Mouse (Mus musculus): ENCODE results near the gene Adgrf3. TPM values are rescaled to one million over a fixed set of nuclear protein-coding genes. Genes with fewer than 3 reads are reported as not detected.

The Adgrf3 gene
- polyA plus RNA-seq, 1 experiment from 2014 or later, result not detected

GRCm38 (mm10) chr5:30154474-30155394, 50.8 kb downstream of the Adgrf3 start, which contains the start of the genes Hadha and Hadhb:
Gene Hadha (minus strand): TSS chr5:30155162.
Gene Hadhb (plus strand): TSS chr5:30155248.
- WGBS, result under 1% methylated on average over 53 of the region's 53 CpGs
- Histone ChIP-seq H3K36me3 (no peaks in the 10 kb centered on the region), H3K4me3 (peak within 1 kb of the TSS; percentile 92), H3K27me3 (ENCODE audit: low read depth, poor library complexity, severe bottlenecking) (no peaks in the 10 kb centered on the region), H3K9me3 (replicated peaks) (no peaks in the 10 kb centered on the region), H3K27ac (peak within 1 kb of the TSS; percentile 99), H3K4me1 (peaks cover 18% of the 10 kb centered on the region)
- DNase-seq (ENCODE audit: low spot score), result peak; percentile 94

DNA sequence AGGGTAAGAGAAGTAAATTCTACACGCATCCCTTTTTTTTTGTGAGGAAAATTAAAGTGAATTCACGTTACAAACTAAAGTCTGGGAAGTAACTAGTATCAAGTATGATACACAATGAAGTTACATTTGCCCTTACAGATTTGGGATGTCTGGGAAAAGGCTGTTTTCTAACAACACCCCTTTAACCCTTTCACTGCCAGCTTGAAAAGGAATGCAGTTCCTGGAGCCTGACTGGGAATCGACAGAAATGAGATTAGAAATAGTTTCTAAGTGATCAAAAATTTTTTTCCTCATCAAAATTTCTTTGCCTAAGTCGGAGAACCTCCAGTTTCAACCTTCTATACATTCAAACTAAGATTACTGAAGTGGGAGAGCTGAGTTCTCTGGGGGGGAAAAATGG, 51.5 kb downstream of the Adgrf3 start:
- H3K36me3 ChIP-seq, result no peaks in the 10 kb centered on the region
- H3K9me3 ChIP-seq (replicated peaks), result no peaks in the 10 kb centered on the region
- no peaks in the 10 kb centered on the region for H3K27me3 ChIP-seq (ENCODE audit: low read depth, poor library complexity, severe bottlenecking)
- H3K4me3 ChIP-seq, result peak overlapping the region; percentile 92
- WGBS, result 22% methylated on average over 4 of the region's 4 CpGs
- no peak for DNase-seq (ENCODE audit: low spot score)
- H3K4me1 ChIP-seq, result peaks cover 18% of the 10 kb centered on the region
- 0 out of 2 replicates have a peak overlapping the region, but pooled peaks have one; percentile 99 for H3K27ac ChIP-seq

- Histone ChIP-seq H3K27me3 (ENCODE audit: low read depth, poor library complexity, severe bottlenecking) (no peaks in the 10 kb centered on the region), H3K27ac (no peak overlapping the region), H3K9me3 (replicated peaks) (no peaks in the 10 kb centered on the region), H3K36me3 (0 out of 2 replicates have a peak, but pooled peaks cover 5% of the 10 kb centered on the region), H3K4me1 (peaks cover 18% of the 10 kb centered on the region), H3K4me3 (no peak overlapping the region)
- no peak for DNase-seq (ENCODE audit: low spot score)
- WGBS, result 78% methylated on average over 2 of the region's 2 CpGs
Measured at GRCm38 (mm10) chr5:30153222-30153621, 52.3 kb downstream of the Adgrf3 start.

- H3K36me3 ChIP-seq, result 0 out of 2 replicates have a peak, but pooled peaks cover 5% of the 10 kb centered on the region
- no peak overlapping the region for H3K27ac ChIP-seq
- no peak overlapping the region for H3K4me3 ChIP-seq
- H3K9me3 ChIP-seq (replicated peaks), result no peaks in the 10 kb centered on the region
- peaks cover 18% of the 10 kb centered on the region for H3K4me1 ChIP-seq
- WGBS, result 98% methylated on average over 1 of the region's 1 CpGs
- no peak for DNase-seq (ENCODE audit: low spot score)
- H3K27me3 ChIP-seq (ENCODE audit: low read depth, poor library complexity, severe bottlenecking), result no peaks in the 10 kb centered on the region
Measured at GRCm38 (mm10) chr5:30152413-30152812, 53.1 kb downstream of the Adgrf3 start.

- peaks cover 18% of the 10 kb centered on the region for H3K4me1 ChIP-seq
- no peak overlapping the region for H3K4me3 ChIP-seq
- peaks cover 6% of the 10 kb centered on the region for H3K36me3 ChIP-seq
- no peak overlapping the region for H3K27ac ChIP-seq
- no peaks in the 10 kb centered on the region for H3K9me3 ChIP-seq (replicated peaks)
- H3K27me3 ChIP-seq (ENCODE audit: low read depth, poor library complexity, severe bottlenecking), result no peaks in the 10 kb centered on the region
- DNase-seq (ENCODE audit: low spot score), result no peak
- WGBS, result 87% methylated on average over 4 of the region's 4 CpGs
Measured at GRCm38 (mm10) chr5:30152007-30152406, 53.5 kb downstream of the Adgrf3 start.

- DNase-seq (ENCODE audit: low spot score), result no peak
- H3K4me1 ChIP-seq, result 0 out of 2 replicates have a peak, but pooled peaks cover under 1% of the 10 kb centered on the region
- WGBS, result 90% methylated on average over 5 of the region's 5 CpGs
- no peaks in the 10 kb centered on the region for H3K27me3 ChIP-seq (ENCODE audit: low read depth, poor library complexity, severe bottlenecking)
- no peaks in the 10 kb centered on the region for H3K9me3 ChIP-seq (replicated peaks)
- H3K4me3 ChIP-seq, result no peak overlapping the region
- peaks cover 41% of the 10 kb centered on the region for H3K36me3 ChIP-seq
- H3K27ac ChIP-seq, result no peak overlapping the region
Measured at GRCm38 (mm10) chr5:30148133-30148920, 57.2 kb downstream of the Adgrf3 start.

DNA sequence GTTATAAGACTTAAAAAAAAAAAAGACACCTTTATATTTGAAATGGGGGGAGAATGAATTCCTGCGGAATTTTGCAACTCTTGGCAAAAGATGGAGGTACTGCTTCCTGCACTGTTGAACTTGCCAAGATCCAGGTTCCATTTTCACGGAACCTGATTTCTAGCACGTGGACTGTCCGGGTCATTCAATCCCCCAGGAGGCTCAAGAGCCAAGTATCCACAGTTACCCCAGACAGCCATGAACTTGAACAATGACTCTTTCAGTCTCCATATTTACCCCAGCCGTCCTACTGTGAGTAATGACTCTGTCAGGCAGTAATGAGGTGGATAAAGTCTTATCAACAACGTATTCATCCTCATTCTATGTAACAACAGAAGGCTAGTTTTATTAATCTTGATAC, 59.0 kb downstream of the Adgrf3 start:
- WGBS, result 96% methylated on average over 6 of the region's 6 CpGs

More for the DNA sequence above, 59.0 kb downstream of the Adgrf3 start:
- no peak overlapping the region for H3K4me3 ChIP-seq
- H3K4me1 ChIP-seq, result no peaks in the 10 kb centered on the region
- no peaks in the 10 kb centered on the region for H3K9me3 ChIP-seq (replicated peaks)
- peaks cover 59% of the 10 kb centered on the region for H3K36me3 ChIP-seq
- H3K27ac ChIP-seq, result no peak overlapping the region
- DNase-seq (ENCODE audit: low spot score), result no peak
- no peaks in the 10 kb centered on the region for H3K27me3 ChIP-seq (ENCODE audit: low read depth, poor library complexity, severe bottlenecking)

MicroRNAs within 50 kb of the gene (microRNA counts, 519-probe panel; counts per million panel counts)
- microRNA mmu-miR-1960, result 4,298 counts per million, percentile 81 among the panel's probes with 10 or more counts

Small RNAs within 50 kb of the gene (microRNA-seq; reads per million reads assigned to microRNA genes)
- 1.8 reads per million for gene Mir1960

Other genes with a start within 250 kb of the Adgrf3 start
- gene Il6, start 192.6 kb downstream of the Adgrf3 start, polyA plus RNA-seq (2016; fragmentation: Nextera tagmentation; extraction: Ambion mirVana), result not detected in 2 replicates
- gene Tyms, start 132.1 kb downstream of the Adgrf3 start, polyA plus RNA-seq (2016; fragmentation: Nextera tagmentation; extraction: Ambion mirVana), result 404 and 416 TPM in 2 replicates
- 0.23 and 0.46 TPM in 2 replicates for gene Garem2, start 100.6 kb downstream of the Adgrf3 start, polyA plus RNA-seq (2016; fragmentation: Nextera tagmentation; extraction: Ambion mirVana)
- gene 3110082J24Rik, start 99.6 kb downstream of the Adgrf3 start, polyA plus RNA-seq (2016; fragmentation: Nextera tagmentation; extraction: Ambion mirVana), result not detected in 2 replicates
- 105 and 119 TPM in 2 replicates for gene Hadha, start 50.6 kb downstream of the Adgrf3 start, polyA plus RNA-seq (2016; fragmentation: Nextera tagmentation; extraction: Ambion mirVana)
- 120 and 126 TPM in 2 replicates for gene Hadhb, start 50.5 kb downstream of the Adgrf3 start, polyA plus RNA-seq (2016; fragmentation: Nextera tagmentation; extraction: Ambion mirVana)
- 19.4 TPM in 2 replicates for gene Selenoi, start 26.9 kb upstream of the Adgrf3 start, polyA plus RNA-seq (2016; fragmentation: Nextera tagmentation; extraction: Ambion mirVana)
- 0.28 TPM in 1 of 2 replicates, not detected in the other for gene Drc1, start 75.7 kb upstream of the Adgrf3 start, polyA plus RNA-seq (2016; fragmentation: Nextera tagmentation; extraction: Ambion mirVana)

Measured in limb, embryonic 10.5 days (tissue).